Mouse (Mus musculus) macrophage (primary cell): Measurements from ENCODE around the gene Acsl6. TPM values are rescaled to one million over a fixed set of nuclear protein-coding genes. Genes with fewer than 3 reads are reported as not detected.

ENCODE experiments used
- H3K27ac ChIP-seq: fragments of 350-480 bp; formaldehyde crosslinking; 2 replicates; pipeline ENCODE4 v1.9.0; 2021
- H3K36me3 ChIP-seq: fragments of 350-480 bp; formaldehyde crosslinking; 2 replicates; pipeline ENCODE4 v1.9.0; 2021; ENCODE audit errors: inconsistent target
- H3K4me3 ChIP-seq: fragments of 350-480 bp; formaldehyde crosslinking; 2 replicates; pipeline ENCODE4 v1.9.0; 2021; ENCODE audit errors: inconsistent target
- H3K79me2 ChIP-seq: fragments of 350-480 bp; formaldehyde crosslinking; 2 replicates; pipeline ENCODE4 v1.9.0; 2021; ENCODE audit errors: inconsistent target
- WGBS: methylation state at CpG from one replicate; pipeline ENCODE4 v1.1.7; 2026; ENCODE audit warnings: inconsistent platforms; ENCODE audit not compliant: missing documents; 5-methylcytosine and 5-hydroxymethylcytosine counted together
- polyA plus RNA-seq: library from polyadenylated mRNA; stranded (reverse); fragments of 250-400 nt; gene quantifications from 3 replicates; pipeline ENCODE4 v1.2.4, GENCODE M21; 2018; ENCODE audit warnings: inconsistent platforms

The Acsl6 gene
- polyA plus RNA-seq, 1 experiment from 2014 or later, result not detected

DNA sequence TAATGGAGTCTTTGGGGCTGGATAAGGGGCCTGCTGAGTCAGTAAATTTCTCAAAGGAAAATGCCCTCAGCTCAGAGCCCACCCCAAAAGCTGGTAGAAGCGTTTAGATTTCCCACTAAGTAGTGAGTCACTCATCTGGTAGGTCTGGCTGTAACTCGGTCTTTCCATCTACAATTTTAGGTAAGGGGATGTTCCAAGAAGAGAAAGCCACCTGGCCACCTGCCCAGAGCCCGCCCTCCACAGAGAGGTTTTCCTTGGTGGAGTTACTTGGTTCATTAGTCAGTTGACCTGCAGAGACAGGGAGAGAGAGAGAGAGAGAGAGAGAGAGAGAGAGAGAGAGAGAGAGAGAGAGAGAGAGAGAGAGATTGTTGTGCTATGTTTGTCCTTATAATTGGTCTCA is 14.2 kb downstream of the Acsl6 start:
- WGBS, result 74% methylated on average over 3 of the region's 3 CpGs
- Histone ChIP-seq H3K27ac (no peak overlapping the region), H3K79me2 (no peaks in the 10 kb centered on the region), H3K36me3 (no peaks in the 10 kb centered on the region), H3K4me3 (no peak overlapping the region)

DNA sequence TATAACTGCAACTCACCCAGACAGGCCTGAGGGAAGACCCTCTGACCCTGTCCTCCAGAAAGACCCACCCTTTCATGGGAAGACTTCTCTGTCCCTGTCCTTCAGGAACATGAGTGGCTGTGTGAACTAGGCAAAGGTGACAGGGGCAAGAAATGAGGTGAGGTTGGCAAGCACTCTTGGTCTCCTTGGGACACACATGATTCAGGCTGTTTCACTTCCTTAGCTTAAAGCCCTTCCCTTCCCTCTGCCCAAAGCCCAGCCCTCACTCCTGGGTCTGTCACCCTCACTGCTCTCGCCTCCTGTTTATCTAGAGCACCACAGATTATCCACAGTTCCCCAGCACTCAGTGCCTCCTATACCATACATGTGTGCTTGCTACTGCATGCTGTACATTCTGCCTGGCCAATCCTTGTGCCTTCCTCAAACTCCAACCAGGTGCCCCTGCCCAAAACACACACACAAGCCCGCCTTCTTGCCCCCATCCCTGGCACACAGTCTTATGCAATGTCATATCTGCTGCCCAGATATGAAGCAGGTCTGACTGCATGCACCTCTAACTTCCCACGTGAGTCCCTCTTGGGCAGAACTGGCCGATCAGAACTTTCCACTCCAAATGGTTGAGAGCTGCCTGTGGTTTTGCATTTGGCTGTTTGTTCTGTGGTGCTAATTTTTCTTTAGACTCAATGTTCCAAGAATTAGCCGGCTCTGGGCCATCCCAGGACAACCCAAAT is 18.4 kb downstream of the Acsl6 start:
- H3K4me3 ChIP-seq, result no peak overlapping the region
- H3K27ac ChIP-seq, result no peak overlapping the region
- H3K79me2 ChIP-seq, result no peaks in the 10 kb centered on the region
- H3K36me3 ChIP-seq, result no peaks in the 10 kb centered on the region
- 48% methylated on average over 5 of the region's 5 CpGs for WGBS

DNA sequence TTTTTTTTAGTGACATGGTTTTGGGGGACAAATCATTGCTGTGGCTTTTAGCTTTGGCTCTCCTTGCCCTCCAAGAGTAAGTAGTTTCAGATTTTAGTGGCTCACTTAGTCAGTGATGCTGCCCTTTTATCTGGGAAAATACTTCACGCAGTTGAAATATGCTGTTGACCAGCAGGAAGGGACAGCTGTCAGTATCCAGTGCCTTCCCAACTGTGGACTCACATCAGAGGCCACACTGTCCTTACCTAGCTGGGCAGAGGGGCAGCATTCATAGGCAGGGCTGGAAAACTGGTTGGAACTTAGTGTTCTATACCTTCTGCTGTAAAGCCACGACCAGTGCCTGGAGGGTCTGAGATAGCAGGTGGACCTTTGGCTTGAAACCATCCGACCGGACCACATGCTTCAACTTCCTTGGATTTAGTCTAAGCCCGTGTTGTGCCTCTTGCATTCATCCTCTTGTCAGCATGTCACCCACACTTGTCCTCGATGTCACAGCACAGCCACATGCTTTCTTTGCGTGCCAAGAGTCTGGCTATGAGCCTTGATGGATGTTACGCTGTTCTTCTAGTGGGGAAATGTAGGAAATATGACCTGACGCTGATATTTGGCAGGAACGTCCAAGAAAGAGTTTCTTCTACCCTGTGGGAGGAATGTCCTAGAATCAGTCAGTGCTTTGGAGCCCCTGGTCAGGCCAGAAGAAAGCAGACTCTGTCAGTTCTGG is 28.0 kb downstream of the Acsl6 start:
- 84% methylated on average over 10 of the region's 10 CpGs for WGBS
- H3K79me2 ChIP-seq, result no peaks in the 10 kb centered on the region
- H3K27ac ChIP-seq, result no peak overlapping the region
- no peak overlapping the region for H3K4me3 ChIP-seq
- H3K36me3 ChIP-seq, result no peaks in the 10 kb centered on the region

DNA sequence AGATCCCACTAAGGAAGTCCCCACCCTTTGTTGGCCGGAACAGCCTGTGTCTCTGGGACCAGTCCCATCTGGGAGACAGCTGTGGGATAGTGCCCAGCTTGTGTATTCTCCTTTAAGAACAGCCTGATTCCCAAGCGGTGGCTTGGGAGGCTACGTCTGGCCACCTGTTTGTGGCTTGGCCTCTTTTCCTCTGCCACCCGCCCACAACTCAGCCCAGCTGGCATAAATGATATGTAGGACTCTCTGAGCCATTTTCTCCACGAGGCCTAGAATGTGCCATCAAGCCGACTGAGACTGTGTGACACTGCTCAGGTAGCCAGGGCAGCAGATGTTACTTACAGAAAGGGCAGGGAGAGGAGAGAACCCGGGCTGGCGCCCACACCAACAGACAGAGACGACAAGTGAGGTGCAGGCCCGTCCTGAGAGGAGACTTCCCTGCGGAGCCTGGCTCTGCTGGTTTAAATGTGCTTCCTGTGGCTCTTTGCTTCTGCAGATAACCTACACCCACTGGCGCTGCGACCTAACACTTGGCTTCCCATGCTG is 32.6 kb downstream of the Acsl6 start:
- Histone ChIP-seq H3K79me2 (no peaks in the 10 kb centered on the region), H3K4me3 (no peak overlapping the region), H3K27ac (no peak overlapping the region), H3K36me3 (no peaks in the 10 kb centered on the region)
- WGBS, result 12% methylated on average over 13 of the region's 13 CpGs

DNA sequence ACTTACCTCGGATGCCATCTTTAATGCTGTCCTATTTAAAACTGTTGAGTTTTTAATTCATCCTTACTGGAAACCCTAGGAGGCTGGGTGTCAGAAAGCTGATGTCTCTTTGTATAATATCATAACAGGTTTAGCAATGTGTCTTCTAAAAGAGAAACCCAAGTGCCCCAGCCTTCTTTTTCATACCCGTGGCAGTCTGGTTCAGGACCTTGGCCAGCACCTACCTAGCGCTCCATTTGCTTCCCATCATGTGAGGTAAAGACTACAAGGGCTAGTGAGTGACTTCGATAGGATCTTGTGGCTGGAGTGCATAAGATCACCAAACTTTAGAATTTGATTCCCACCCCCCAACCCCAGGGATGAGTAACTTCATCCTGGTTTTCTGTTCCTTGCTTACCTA is 40.1 kb downstream of the Acsl6 start:
- 53% methylated on average over 4 of the region's 4 CpGs for WGBS
- H3K36me3 ChIP-seq, result no peaks in the 10 kb centered on the region

DNA sequence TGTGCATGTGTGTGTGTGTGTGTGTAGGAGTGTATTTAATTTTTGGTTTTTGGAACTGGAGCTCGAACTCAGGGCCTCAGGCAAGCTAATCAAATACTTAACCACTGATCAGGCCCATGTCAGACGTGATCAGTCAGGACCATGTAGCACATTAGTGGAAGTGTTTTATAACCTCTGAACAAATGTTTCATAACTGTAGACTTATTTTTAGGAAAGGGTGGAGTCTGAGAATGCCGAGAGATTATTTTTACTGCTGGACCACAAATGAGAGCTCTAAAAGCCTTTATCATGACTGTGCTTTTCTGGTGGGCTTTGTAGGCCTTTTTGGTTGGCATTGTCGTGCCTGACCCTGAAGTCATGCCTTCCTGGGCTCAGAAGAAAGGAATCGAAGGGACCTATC is 48.1 kb downstream of the Acsl6 start:
- 46% methylated on average over 5 of the region's 5 CpGs for WGBS
- Histone ChIP-seq H3K4me3 (no peak overlapping the region), H3K27ac (no peak overlapping the region), H3K79me2 (no peaks in the 10 kb centered on the region), H3K36me3 (no peaks in the 10 kb centered on the region)

More for the DNA sequence above, 40.1 kb downstream of the Acsl6 start:
- Histone ChIP-seq H3K79me2 (no peaks in the 10 kb centered on the region), H3K27ac (no peak overlapping the region), H3K4me3 (no peak overlapping the region)

DNA sequence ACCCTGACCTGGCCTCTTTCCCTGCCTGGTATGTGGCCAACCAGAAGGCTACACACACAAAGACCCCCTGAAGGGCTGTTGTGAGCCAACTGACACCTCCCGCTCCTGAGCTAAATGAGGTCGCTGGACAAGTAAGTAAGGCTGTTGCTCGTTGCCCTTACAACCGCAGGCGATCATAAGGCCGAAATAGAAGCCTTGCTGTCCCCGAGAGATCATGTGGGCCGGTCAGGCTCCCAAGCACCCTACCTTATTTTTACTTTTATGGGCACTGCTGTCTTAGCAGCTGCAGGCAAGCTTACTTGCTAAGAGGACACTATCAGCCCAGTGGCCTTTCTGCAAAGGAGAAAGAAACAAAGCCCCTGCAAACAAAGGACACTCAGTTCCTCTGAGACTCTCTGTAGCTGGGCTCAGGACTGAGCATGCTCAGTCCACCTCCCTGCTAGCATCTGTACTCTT is 49.6 kb downstream of the Acsl6 start:
- Histone ChIP-seq H3K27ac (no peak overlapping the region), H3K79me2 (no peaks in the 10 kb centered on the region), H3K36me3 (no peaks in the 10 kb centered on the region), H3K4me3 (no peak overlapping the region)
- 98% methylated on average over 8 of the region's 8 CpGs for WGBS

DNA sequence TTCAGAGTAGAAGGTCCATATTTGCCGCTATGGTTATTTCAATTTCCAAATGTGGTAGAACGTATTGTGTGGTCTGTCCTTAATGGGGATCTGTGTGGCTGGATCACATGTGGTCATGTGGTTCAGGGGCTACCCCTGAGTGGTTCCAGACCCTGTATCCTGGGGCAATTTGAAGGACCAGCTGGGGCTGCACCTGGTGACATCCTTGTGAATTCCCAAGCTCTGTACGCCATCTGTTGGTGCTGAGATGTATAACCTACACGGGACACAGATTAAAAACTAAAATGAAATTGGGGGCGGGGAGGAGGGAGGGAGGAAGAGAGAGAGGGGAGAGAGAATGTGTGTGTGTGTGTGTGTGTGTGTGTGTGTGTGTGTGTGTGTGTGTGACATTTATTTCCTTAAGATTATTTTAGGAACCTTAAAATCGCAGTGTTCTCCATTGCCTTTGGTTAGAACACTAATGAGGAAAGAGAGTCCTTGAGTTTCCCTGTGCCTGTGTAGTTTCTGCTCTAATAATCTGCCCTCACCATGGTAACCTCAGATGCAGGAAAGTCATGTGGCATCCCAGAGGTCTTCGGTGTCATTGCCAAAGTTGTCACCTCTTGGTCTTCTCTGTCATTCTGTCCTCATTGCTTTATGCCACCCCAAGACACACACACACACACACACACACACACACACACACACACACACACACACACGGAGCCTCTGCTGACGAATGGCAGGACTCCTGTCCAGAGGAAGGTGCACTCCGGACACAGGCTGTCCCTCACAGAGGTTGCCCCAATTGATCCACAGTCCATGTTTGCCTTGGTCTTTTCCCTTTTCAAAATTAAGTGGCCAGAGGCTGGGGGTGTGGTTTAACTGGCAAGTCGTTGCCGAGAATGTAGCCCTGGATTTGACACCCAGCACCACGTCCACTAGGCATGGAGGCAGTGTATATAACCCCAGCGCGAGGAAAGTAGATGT is 51.3 kb downstream of the Acsl6 start:
- no peaks in the 10 kb centered on the region for H3K36me3 ChIP-seq
- no peaks in the 10 kb centered on the region for H3K79me2 ChIP-seq
- H3K27ac ChIP-seq, result no peak overlapping the region
- no peak overlapping the region for H3K4me3 ChIP-seq
- WGBS, result 52% methylated on average over 15 of the region's 15 CpGs

DNA sequence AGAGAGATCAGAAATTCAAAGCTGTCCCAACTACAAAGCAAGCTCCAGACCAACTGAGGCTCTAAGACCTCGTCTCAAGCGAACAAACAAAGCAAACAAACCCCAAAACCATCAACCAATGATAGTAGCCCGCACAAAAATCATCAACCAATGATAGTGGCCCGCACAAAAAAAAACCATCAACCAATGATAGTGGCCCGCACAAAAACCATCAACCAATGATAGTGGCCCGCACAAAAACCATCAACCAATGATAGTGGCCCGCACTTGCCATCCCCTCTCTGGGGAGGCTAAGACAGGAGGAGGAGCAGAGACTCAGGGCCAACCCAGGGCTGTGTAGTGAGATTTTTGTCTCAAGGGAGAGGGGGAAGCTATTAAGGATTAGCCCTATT is 52.0 kb downstream of the Acsl6 start:
- Histone ChIP-seq H3K36me3 (no peaks in the 10 kb centered on the region), H3K27ac (no peak overlapping the region), H3K79me2 (no peaks in the 10 kb centered on the region), H3K4me3 (no peak overlapping the region)
- 80% methylated on average over 7 of the region's 7 CpGs for WGBS

DNA sequence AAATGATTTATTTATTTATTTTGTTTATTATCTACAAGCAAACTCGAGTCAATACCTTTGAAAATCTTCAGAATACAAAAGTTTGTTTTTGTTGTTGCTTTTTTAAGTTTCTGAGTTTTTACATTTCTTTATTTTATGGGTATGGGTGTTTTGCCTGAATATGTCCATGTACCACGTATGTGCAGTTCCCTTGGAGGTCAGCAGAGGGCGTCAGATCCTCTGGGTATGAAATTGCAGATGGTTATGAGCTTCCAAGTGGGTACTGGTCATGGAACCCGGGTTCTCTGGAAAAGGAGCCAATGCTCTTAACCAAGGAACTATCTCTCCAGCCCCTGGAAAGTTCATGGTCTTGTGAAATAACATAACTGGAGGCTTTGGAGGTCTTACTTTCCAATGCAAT is 53.1 kb downstream of the Acsl6 start:
- H3K4me3 ChIP-seq, result no peak overlapping the region
- no peak overlapping the region for H3K27ac ChIP-seq
- 60% methylated on average over 4 of the region's 4 CpGs for WGBS
- H3K36me3 ChIP-seq, result no peaks in the 10 kb centered on the region
- no peaks in the 10 kb centered on the region for H3K79me2 ChIP-seq

DNA sequence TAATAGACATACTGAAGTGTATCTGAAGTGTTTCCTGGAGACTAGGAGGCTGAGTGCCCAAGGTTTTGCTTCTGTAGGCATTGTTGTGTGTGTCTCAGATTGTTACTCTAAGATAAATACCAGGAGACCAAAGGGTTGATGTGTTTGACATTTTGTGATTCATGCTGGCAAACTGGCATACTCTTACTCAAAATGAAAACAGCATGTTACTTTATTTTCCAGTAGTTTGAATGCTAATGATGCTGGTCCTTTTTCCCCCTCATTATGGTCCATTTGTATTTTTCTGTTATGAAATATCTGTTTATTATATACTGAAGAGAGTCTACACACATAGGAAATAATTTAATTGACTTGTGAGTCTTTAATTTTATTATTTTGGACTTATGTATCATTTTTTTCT is 69.0 kb downstream of the Acsl6 start:
- Histone ChIP-seq H3K79me2 (no peaks in the 10 kb centered on the region), H3K36me3 (no peaks in the 10 kb centered on the region), H3K4me3 (no peak overlapping the region), H3K27ac (no peak overlapping the region)

DNA sequence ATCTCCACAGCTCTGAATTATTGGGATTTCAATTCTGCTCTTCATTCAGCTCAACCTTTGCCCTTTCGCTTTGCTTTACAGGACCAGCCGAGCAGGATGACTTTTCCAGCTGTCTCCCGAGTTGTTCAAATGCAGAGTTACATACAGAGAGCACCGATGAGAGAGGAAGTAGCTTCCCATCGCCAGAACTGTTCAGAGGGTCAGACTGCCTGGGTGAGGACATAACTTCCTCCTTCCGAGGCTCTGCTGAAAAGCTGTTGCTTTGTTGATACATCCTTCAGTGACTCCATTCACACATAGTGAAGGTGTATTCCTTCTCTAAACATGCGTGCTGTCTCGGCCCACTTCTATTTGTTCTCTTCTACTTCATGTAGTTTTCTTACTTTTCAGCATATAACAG is 86.8 kb downstream of the Acsl6 start:
- Histone ChIP-seq H3K36me3 (no peaks in the 10 kb centered on the region), H3K79me2 (no peaks in the 10 kb centered on the region), H3K27ac (no peak overlapping the region), H3K4me3 (no peak overlapping the region)
- 23% methylated on average over 8 of the region's 8 CpGs for WGBS

DNA sequence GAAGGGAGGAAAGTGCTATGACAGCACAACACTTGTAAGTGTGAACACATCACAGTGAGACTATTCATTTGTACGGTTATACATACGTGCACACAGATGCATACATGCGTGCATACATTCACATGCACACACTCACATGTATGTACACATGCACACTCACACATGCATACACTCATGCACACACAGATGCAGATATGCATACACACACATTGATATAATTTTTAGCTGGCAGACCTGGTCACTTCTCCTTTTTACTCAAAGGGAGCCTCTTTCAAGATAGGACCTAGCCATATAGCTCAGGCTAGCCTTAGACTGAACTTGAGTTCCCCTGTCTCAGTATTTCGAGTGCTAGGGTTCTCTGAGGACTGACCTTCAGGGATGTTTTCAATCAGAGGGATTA is 87.7 kb downstream of the Acsl6 start:
- no peaks in the 10 kb centered on the region for H3K36me3 ChIP-seq
- 92% methylated on average over 4 of the region's 4 CpGs for WGBS
- H3K27ac ChIP-seq, result no peak overlapping the region
- no peak overlapping the region for H3K4me3 ChIP-seq
- no peaks in the 10 kb centered on the region for H3K79me2 ChIP-seq

DNA sequence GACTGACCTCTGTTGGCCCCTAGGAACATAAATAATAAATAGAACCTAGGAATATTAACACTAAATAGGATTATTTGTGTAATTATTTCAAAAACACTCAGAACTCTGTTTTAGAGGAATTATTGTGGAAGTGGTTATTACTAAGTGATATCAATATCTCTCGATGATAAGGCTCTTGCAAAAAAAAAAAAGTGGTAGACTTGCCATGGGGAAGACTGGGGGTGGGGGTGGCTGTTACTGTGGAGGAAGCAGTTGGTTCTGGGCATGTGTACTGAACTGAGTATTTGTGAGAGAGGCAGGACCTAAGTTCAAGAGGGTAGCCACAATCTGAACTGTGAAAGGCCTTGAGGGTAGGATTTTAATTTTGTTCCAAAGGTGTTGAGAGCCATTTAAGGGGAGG is 93.1 kb downstream of the Acsl6 start:
- H3K27ac ChIP-seq, result no peak overlapping the region
- H3K4me3 ChIP-seq, result no peak overlapping the region
- no peaks in the 10 kb centered on the region for H3K36me3 ChIP-seq
- 70% methylated on average over 1 of the region's 1 CpGs for WGBS
- H3K79me2 ChIP-seq, result no peaks in the 10 kb centered on the region
